Mouse (Mus musculus): Measurements from ENCODE around the gene Nt5c.
"Not testable (repeated sequence)": the region's sequence is repeated elsewhere in the genome, so short reads cannot be mapped to it uniquely, and the experiment has no call there.

The Nt5c gene

DNA sequence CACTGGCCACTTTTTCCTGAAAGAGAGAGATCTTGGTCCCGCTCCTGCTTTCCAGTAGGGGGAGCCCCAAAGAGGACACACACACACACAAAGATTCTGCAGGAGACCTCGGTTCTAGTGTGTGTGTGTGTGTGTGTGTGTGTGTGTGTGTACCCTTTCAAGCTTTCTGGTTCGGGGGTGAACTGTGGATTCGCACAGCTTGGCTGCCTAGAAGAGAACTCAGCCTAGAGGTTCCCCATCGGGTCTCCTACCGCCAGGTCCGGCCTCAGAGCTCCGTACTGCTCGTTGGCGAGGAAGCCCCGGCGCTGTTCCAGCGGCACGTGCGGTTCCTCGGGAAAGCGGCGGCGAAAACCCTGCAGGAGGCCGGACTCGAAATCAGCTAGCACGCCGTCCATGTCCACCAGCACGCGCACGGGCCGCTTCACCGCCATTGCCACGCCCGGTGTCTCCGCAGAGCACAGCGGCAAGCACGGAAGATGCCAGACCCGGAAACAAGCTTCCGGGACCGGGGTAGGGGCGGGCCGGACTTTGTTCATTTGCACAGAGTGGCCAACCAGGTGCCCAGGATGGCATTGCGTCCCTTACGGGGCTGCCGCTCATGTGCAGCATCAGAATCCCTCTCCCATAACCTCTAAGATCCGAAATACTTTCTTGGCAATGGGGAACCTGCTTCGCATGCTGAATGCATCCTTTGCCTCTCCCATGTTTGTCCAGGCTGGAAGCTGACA is at the start of gene Nt5c:
Nt5c (minus strand) TSS at position 507 of the 728 bp plus-strand sequence.
- DNase-seq (ENCODE audit: low spot score) = peak; percentile 66

- DNase-seq (ENCODE audit: low spot score) = no peak
These were observed 46.4 kb upstream of the Nt5c start for GRCm38 (mm10) chr11:115538045-115538444.

DNA sequence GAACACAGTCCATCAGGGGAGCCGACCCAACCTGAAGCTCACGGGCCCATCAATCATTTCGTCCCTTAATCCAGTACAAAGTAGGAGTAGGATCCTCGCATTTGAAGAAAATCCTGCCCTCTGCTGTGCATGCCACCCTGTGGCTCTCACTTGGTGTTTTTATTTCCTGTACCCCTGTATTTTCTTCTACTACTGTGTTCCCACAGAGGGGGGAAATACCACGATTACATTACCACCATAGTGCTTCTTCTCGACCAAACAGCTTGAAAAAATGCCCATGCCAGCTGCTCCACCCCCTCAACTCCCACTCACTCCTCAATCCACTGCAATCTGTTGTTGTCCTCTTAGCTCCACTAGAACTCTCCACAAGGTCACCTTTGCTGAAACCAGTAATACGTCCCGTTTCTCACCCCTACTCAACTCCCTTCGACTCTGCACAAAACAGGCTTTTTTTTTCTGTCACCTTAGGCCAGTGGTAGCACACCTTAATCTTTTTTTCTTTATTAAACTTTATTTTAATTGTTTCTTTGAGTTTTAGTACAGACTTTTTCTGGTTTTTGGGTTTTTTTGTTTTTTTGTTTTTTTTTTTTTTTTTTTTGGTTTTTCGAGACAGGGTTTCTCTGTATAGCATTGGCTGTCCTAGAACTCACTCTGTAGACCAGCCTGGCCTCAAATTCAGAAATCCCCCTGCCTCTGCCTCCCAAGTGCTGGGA is 45.4 kb upstream of the Nt5c start:
- no peak for DNase-seq (ENCODE audit: low spot score)

GRCm38 (mm10) chr11:115536038-115536681 is 44.5 kb upstream of the Nt5c start, which contains the start of gene Sumo2:
Gene Sumo2 (minus strand): TSS chr11:115536276.
- peak; percentile 99 for DNase-seq (ENCODE audit: low spot score)

GRCm38 (mm10) chr11:115535401-115536037 is 43.9 kb upstream of the Nt5c start:
- DNase-seq (ENCODE audit: low spot score) = peak; percentile 49

DNA sequence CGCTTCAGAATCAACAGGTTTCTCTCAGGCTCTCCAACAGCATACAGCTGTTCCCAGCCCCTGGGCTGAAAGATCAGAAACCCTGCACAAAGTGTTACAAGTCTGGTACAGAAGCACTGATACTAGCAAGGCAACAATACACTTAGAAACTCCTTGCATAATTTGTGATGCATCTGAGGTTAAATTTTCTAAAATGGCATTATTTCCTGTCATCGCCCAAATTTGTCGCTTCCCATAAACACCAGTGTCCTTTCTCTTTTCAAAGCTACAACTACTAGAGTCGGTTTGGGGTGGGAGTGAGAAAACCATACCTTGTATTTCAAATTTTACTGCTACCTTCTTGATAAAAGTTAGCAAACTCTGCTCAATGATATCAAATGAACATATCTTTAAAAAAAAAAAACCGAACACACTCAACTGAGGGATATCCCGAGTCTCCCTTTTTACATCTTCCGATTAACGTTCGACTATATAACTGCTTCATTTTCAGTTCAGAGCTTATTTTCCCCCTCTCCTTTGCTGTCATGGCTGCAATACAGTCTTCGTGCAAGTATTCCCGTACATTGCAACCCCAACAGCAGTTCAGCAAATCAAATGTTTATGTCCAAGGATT is 43.2 kb upstream of the Nt5c start:
- DNase-seq (ENCODE audit: low spot score) = no peak

DNA sequence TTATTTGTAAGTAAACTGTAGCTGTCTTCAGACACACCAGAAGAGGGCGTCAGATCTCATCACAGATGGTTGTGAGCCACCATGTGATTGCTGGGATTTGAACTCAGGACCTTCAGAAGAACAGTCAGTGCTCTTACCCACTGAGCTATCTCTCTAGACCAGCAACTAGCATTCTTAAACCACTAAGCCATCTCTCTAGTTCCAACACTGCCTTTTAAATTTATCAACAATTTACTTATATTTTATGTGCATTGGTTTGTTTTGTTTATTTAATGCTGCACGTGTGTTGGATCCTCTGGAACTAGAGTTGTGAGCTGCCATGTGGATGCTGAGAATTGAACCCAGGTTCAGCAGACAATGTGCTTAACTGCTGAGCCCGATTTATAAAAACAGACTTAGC is 34.8 kb upstream of the Nt5c start:
- DNase-seq (ENCODE audit: low spot score) = not testable (repeated sequence)

DNA sequence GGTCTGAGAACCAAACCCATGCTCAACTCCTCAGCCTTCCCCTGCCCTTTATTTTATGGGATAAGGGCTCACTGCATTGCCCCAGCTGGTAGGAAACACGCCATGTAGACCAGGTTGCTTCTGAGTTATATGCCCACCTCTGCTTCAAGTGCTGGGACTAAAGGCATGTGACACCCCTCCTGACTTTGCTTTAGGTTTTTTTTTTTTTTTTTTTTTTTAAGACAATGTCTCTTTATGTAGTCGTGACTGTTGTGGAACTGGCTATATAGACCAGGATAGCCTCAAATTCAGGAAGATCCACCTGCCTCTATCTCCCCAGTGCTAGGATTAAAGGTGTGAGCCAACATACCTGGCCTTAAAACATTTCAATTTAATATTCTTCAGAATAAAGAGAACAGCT is 31.0 kb upstream of the Nt5c start:
- DNase-seq (ENCODE audit: low spot score) = no peak

DNA sequence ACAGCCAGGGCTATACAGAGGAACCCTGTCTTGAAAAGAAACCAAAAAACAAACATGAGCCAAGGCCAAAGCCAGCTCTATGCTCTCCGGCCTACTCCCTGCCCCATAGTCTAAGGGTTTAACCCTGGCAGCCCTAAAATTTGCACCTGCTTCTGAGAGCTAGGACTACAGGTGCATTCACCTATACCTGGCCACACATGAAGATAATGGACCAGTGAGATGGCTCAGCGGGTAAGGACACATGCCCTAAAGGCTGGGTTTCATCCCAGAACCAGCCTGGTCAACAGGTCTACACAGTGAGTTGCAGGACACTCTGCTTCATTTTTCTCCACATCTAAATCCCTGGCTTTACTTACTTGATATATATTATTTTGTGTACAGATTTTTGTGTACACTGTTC is 30.6 kb upstream of the Nt5c start:
- no peak for DNase-seq (ENCODE audit: low spot score)

- no peak for DNase-seq (ENCODE audit: low spot score)
These were observed 29.4 kb upstream of the Nt5c start for GRCm38 (mm10) chr11:115521080-115521479.

DNA sequence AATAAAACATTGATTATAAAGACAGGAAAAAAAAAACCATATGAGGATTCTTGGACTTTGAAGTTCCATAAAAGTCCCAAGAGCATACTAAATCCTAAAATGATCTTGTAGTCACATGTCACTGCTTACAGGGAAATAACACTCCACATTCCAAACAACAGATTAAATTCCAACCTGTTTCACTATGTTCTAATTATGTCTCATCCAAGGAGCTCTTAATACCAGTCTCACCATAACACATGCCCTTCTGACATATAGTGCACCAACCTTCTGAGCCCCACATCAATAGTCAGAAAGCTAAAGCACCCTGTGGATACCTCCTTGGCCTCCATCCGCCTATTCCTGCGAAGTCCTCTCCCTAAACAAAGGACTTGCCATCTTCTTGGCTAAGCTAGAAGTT is 28.6 kb upstream of the Nt5c start:
- DNase-seq (ENCODE audit: low spot score) = no peak

- no peak for DNase-seq (ENCODE audit: low spot score)
These were observed 27.9 kb upstream of the Nt5c start for GRCm38 (mm10) chr11:115519581-115519980.

- DNase-seq (ENCODE audit: low spot score) = no peak
These were observed 27.0 kb upstream of the Nt5c start for GRCm38 (mm10) chr11:115518693-115519092.

DNA sequence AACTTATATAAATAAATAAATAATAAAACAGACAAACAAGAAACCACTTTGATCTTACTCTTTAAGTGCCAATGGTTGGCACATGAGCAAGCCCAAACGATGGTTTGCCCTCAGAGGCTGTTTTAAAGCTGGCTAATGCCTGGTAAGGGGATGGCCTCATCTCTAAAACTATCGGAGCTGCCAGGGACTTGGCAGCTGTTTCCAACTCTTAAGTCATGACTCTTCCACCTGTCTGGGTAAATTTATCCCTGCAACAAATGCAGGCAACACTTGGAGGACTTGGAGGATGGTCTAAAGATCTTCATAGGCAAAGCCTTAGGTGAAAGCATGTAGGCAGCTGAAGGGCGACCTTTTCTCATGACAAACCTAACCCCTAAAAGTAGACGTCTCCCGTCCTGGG is 25.3 kb upstream of the Nt5c start:
- DNase-seq (ENCODE audit: low spot score) = no peak

DNA sequence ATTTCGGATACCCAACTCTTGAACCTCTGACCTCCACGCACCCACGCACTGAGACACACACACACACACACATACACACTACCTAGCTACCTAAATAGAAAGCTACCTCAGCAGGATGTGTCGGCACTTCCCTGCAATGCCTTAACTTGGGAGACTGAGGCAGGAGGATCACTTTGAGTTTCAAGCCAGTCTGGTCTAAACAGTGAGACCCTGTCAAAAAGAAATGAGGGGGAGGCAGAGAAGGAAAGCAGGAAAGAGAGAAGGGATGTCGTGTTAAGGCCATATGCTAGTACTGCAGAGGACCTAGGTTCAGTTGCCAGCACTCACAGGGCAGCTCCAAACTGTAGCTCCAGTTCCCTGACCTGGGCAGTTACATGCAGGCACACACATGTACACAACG is 23.4 kb upstream of the Nt5c start:
- no peak for DNase-seq (ENCODE audit: low spot score)

DNA sequence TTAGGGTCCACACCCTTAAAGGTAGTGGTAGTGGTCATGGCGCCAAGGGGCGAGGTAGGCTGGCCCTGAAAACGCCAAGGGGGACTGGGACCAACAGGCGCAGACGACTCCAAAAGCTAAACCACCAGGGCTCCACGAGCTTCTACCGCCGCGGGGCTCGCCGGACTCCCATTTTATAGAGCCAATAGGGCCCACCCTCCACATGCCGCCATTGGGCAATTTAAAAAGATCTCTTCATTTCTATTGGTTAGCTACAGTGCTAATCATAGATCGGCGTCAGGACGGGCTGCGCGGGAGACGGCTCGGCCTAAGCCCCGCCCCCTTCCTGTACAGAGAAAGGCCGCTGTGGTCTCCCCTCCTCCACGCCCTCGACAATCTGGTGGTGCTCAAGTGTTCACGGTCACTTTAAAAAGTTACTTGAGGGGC is 22.6 kb upstream of the Nt5c start, which contains the start of gene Jpt1:
Jpt1 (minus strand) TSS at position 150 of the 426 bp plus-strand sequence.
- DNase-seq (ENCODE audit: low spot score) = peak; percentile 96

DNA sequence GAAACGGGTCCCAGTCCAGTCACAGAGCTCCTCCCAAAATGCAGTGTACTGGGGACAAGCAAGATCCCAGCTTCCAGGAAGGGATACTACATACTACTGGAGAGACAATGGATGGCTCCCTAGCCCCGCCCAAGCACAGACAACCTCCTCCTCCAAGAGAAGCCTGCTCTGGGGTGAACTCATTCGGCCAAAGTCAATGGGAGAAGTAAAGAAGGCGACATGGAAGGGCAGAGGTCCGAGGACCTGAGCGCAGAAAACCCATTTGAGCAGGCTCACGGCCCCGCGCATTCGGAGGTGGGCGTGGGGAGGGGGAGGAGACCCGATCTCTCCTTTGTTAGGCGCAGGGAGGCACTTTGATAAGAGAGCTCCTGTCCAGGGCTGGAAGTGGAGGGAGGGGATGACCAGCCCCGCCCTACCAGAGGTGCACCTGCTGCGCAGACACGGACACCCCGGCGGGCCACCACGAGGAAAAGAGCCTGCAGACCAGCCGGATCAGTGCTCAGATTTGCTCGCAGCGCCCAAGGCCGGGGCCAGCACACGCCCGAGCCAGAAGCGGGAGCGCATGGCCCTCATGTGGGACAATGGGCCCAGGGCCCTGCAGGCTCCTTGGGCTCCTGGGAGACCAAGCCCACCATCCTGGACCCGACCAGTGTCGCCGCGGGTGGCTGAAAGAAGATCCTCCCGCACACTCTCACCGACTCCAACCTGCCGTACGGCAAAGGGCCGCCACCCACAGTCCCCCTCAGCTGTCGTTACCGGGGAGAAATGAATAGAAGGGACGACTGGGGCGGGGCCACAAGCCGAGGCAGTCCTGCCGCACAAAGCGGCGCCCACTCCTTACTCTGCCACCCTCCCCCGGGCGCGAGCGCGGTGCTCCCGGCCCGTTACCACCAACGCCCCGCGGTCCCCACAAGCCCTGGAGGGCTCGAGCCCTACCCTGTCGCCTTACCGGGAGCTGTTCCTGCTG is 21.9 kb upstream of the Nt5c start:
- no peak for DNase-seq (ENCODE audit: low spot score)

- no peak for DNase-seq (ENCODE audit: low spot score)
These were observed 20.9 kb upstream of the Nt5c start for GRCm38 (mm10) chr11:115512407-115513183.

GRCm38 (mm10) chr11:115512004-115512403 is 20.3 kb upstream of the Nt5c start:
- DNase-seq (ENCODE audit: low spot score) = no peak

GRCm38 (mm10) chr11:115511121-115511520 is 19.5 kb upstream of the Nt5c start:
- no peak for DNase-seq (ENCODE audit: low spot score)
